Comparison of ENCODE assay signal across 27 mouse cellular contexts in genomic region chr12:41878972-41879371, GRCm38 (mm10).
"Had no signal": no experiment of that assay in that cellular context is flagged by ENCODE, and none has a peak within 500 bp of the region (broad histone marks: within the 10 kb centered on the region; RNA-seq: fewer than 3 reads in every experiment).

No protein-coding gene starts in this region.

- DNase-seq: cerebellum, adult 8-10 months; cerebellum, adult 9-10 months; cerebellum, adult 9-11 months; cerebellum, postnatal 10 days; cerebellum, postnatal 14 days; cerebellum, postnatal 25 days; cerebellum, postnatal 36 days; embryo, embryonic 11 days; forebrain, postnatal 0 days; gastrocnemius, adult 2 months; gastrocnemius, postnatal 10 days; gastrocnemius, postnatal 25 days; gastrocnemius, postnatal 36 days; heart, adult 11 months; heart, adult 18-20 months; heart, adult 2 months had no signal

- H3K27me3 ChIP-seq: embryonic facial prominence, embryonic 12.5 days; embryonic facial prominence, embryonic 13.5 days; embryonic facial prominence, embryonic 15.5 days; forebrain, embryonic 12.5 days; forebrain, embryonic 13.5 days; forebrain, embryonic 15.5 days had no signal

- H3K4me2 ChIP-seq: embryonic facial prominence, embryonic 12.5 days; embryonic facial prominence, embryonic 13.5 days; embryonic facial prominence, embryonic 15.5 days; forebrain, embryonic 12.5 days; forebrain, embryonic 13.5 days; forebrain, embryonic 15.5 days had no signal

- H3K36me3 ChIP-seq: embryonic facial prominence, embryonic 10.5 days; embryonic facial prominence, embryonic 12.5 days; embryonic facial prominence, embryonic 13.5 days; embryonic facial prominence, embryonic 15.5 days; forebrain, embryonic 10.5 days; forebrain, embryonic 12.5 days; forebrain, embryonic 15.5 days had no signal

- ATAC-seq: forebrain, embryonic 13.5 days; forebrain, embryonic 14.5 days; forebrain, embryonic 15.5 days; forebrain, embryonic 16.5 days; forebrain, postnatal 0 days had no signal

- H3K4me1 ChIP-seq: embryonic facial prominence, embryonic 10.5 days; embryonic facial prominence, embryonic 12.5 days; embryonic facial prominence, embryonic 13.5 days; embryonic facial prominence, embryonic 15.5 days; forebrain, embryonic 10.5 days; forebrain, embryonic 12.5 days; forebrain, embryonic 13.5 days; forebrain, embryonic 15.5 days had no signal

- H3K9me3 ChIP-seq: embryonic facial prominence, embryonic 10.5 days; embryonic facial prominence, embryonic 12.5 days; embryonic facial prominence, embryonic 13.5 days; embryonic facial prominence, embryonic 15.5 days; forebrain, embryonic 10.5 days; forebrain, embryonic 12.5 days; forebrain, embryonic 13.5 days; forebrain, embryonic 15.5 days had no signal

- H3K9ac ChIP-seq: embryonic facial prominence, embryonic 12.5 days; embryonic facial prominence, embryonic 13.5 days; embryonic facial prominence, embryonic 15.5 days; forebrain, embryonic 12.5 days; forebrain, embryonic 13.5 days; forebrain, embryonic 15.5 days; forebrain, postnatal 0 days had no signal

- H3K27ac ChIP-seq: embryonic facial prominence, embryonic 10.5 days; embryonic facial prominence, embryonic 12.5 days; embryonic facial prominence, embryonic 13.5 days; embryonic facial prominence, embryonic 15.5 days; forebrain, embryonic 10.5 days; forebrain, embryonic 12.5 days; forebrain, embryonic 13.5 days; forebrain, embryonic 15.5 days; gastrocnemius, adult 2 months; heart, adult 2 months had no signal

- H3K4me3 ChIP-seq: embryonic facial prominence, embryonic 10.5 days; embryonic facial prominence, embryonic 12.5 days; embryonic facial prominence, embryonic 13.5 days; embryonic facial prominence, embryonic 15.5 days; erythroblast, embryonic 14.5 days; forebrain, embryonic 10.5 days; forebrain, embryonic 12.5 days; forebrain, embryonic 13.5 days; forebrain, embryonic 15.5 days; gastrocnemius, adult 2 months; heart, adult 2 months had no signal
